Mouse (Mus musculus): ENCODE data around the gene Pan3. TPM values are rescaled to one million over a fixed set of nuclear protein-coding genes. Genes with fewer than 3 reads are reported as not detected.

Pan3 gene
- polyA plus RNA-seq, 1 experiment from 2014 or later = 56.1 TPM

DNA sequence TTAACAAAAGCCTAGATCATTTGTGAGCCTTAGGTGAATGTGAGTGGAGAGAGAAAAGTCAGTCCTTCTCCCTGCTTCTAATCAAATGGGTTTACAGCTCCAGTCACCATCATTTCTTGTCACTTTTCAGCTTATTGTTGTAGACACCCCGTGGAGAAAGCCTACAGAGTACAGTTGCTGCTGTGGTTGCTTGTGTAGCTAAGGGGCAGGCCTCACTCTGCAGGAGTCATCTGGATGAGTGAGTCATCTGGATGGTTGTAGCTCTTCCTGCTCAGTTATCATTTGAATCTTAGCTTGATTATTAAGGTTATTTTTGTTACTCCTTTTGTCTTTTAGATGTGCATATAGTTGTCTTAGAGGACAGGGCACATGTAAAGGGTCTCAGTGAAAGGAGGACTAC lies 63.2 kb downstream of the Pan3 start:
- no peak overlapping the region for H3K27ac ChIP-seq (replicated peaks)
- H3K36me3 ChIP-seq = no peaks in the 10 kb centered on the region; the same call in 1 of the 2 replicates
- H3K4me1 ChIP-seq = no peaks in the 10 kb centered on the region
- no peak overlapping the region for H3K4me3 ChIP-seq
- no peak overlapping the region for H3K9ac ChIP-seq (replicated peaks)
- no peak overlapping the region for H3K4me2 ChIP-seq (replicated peaks)
- ATAC-seq (ENCODE audit: low FRiP score, low read depth) = no peak
- 72% methylated on average over 1 of the region's 1 CpGs for WGBS
- no peaks in the 10 kb centered on the region for H3K27me3 ChIP-seq
- no peaks in the 10 kb centered on the region for H3K9me3 ChIP-seq

DNA sequence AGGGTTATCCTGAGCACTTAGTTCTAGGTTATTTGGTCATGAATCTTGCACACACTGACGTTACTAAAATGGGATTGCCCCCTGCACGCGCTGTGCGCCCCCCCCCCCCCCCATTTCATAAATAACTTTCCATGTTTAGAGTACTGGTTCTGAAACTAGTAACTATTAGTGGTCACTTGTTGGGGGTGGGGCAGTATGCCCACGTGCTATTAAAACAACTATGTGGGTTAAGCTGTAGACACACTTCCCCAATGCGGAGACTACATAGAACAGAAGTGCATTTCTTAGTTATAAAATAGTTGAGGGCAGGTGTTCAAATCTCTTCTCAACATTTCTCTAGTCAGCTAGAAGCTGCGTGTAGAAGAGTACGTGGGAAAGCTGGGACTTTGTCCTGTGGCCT lies 63.7 kb downstream of the Pan3 start:
- H3K4me3 ChIP-seq = no peak overlapping the region
- H3K4me1 ChIP-seq = no peaks in the 10 kb centered on the region
- no peak overlapping the region for H3K27ac ChIP-seq (replicated peaks)
- 93% methylated on average over 8 of the region's 8 CpGs for WGBS
- no peak overlapping the region for H3K4me2 ChIP-seq (replicated peaks)
- no peaks in the 10 kb centered on the region for H3K9me3 ChIP-seq
- no peaks in the 10 kb centered on the region for H3K27me3 ChIP-seq
- no peak overlapping the region for H3K9ac ChIP-seq (replicated peaks)
- no peak for ATAC-seq (ENCODE audit: low FRiP score, low read depth)
- H3K36me3 ChIP-seq = no peaks in the 10 kb centered on the region; the same call in 1 of the 2 replicates

DNA sequence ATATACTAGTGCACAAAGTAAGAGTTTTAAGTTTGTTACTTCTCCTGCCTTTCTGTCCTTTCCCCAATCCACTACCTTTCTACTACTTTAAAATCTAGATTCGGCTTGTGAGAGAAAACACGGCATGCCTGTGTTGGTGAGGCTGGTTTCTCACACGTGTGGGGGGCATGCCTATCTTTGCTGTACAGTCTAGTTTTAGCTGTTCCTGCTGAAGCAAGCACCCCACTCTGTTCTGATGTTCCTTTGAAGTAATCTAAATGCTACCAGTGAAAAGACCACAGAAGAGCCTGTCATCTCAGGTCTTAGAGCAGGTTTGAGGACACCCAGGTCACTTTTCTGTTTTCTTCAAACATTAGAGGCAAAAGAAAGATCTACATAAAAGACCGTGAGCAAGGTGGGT lies 64.4 kb downstream of the Pan3 start:
- Histone ChIP-seq H3K4me3 (no peak overlapping the region), H3K4me2 (replicated peaks) (no peak overlapping the region), H3K9me3 (no peaks in the 10 kb centered on the region), H3K27me3 (no peaks in the 10 kb centered on the region), H3K27ac (replicated peaks) (no peak overlapping the region), H3K9ac (replicated peaks) (no peak overlapping the region), H3K4me1 (no peaks in the 10 kb centered on the region), H3K36me3 (no peaks in the 10 kb centered on the region; the same call in 1 of the 2 replicates)
- no peak for ATAC-seq (ENCODE audit: low FRiP score, low read depth)
- 96% methylated on average over 4 of the region's 4 CpGs for WGBS

GRCm38 (mm10) chr5:147494791-147495376 lies 64.9 kb downstream of the Pan3 start:
- no peak overlapping the region for H3K4me3 ChIP-seq
- H3K4me2 ChIP-seq (replicated peaks) = no peak overlapping the region
- no peaks in the 10 kb centered on the region for H3K27me3 ChIP-seq
- no peaks in the 10 kb centered on the region for H3K9me3 ChIP-seq
- no peak overlapping the region for H3K27ac ChIP-seq (replicated peaks)
- H3K4me1 ChIP-seq = no peaks in the 10 kb centered on the region
- 93% methylated on average over 10 of the region's 10 CpGs for WGBS
- H3K9ac ChIP-seq (replicated peaks) = no peak overlapping the region
- no peak for ATAC-seq (ENCODE audit: low FRiP score, low read depth)
- H3K36me3 ChIP-seq = no peaks in the 10 kb centered on the region; the same call in 1 of the 2 replicates

DNA sequence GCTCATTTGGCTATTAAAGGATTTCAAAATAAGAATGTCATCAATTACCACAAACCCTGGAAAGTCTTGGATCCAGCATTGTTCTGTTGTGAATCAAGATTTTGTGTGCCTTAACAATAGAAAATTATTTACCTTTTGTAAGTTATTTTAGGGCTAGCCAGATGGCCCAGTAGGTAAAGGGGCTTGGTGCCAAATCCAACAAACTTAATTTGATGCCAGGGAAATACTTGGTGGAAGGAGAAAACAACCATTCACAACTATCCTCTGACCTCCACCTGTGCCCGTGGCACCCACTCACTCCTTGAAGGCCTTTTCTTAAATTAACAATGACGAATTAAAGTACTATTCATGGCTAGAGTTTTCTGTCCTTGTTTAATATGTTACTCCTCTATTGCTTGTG lies 66.0 kb downstream of the Pan3 start:
- no peak overlapping the region for H3K27ac ChIP-seq (replicated peaks)
- H3K27me3 ChIP-seq = no peaks in the 10 kb centered on the region
- no peak for ATAC-seq (ENCODE audit: low FRiP score, low read depth)
- H3K4me2 ChIP-seq (replicated peaks) = no peak overlapping the region
- H3K4me3 ChIP-seq = no peak overlapping the region
- H3K9ac ChIP-seq (replicated peaks) = no peak overlapping the region
- no peaks in the 10 kb centered on the region; the same call in 1 of the 2 replicates for H3K36me3 ChIP-seq
- H3K9me3 ChIP-seq = no peaks in the 10 kb centered on the region
- WGBS = 96% methylated on average over 2 of the region's 2 CpGs
- no peaks in the 10 kb centered on the region for H3K4me1 ChIP-seq

DNA sequence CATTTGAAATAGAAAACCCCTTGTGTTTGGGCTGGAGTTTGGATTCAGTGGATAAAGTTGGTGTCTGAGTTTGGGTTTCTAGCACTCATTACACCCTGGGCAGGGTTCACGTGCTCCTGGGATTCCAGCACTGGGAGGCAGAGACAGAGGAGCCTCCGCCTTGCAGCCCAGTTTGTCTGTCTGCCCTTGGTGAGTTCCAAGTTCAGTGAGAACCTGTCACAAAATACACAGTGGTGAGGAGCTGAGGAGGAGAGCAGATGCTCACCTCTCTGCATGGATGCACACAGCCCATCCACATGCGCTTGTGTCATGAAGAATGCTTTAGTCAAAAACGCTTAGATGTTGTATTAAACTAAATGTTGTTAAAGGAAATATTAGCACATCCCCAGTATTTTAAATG lies 67.0 kb downstream of the Pan3 start:
- Histone ChIP-seq H3K36me3 (no peaks in the 10 kb centered on the region; the same call in 1 of the 2 replicates), H3K9me3 (no peaks in the 10 kb centered on the region), H3K27me3 (no peaks in the 10 kb centered on the region), H3K27ac (replicated peaks) (no peak overlapping the region), H3K4me3 (no peak overlapping the region), H3K4me2 (replicated peaks) (no peak overlapping the region), H3K9ac (replicated peaks) (no peak overlapping the region), H3K4me1 (no peaks in the 10 kb centered on the region)
- ATAC-seq (ENCODE audit: low FRiP score, low read depth) = no peak
- 80% methylated on average over 4 of the region's 4 CpGs for WGBS

GRCm38 (mm10) chr5:147497714-147498113 lies 67.8 kb downstream of the Pan3 start:
- Histone ChIP-seq H3K4me2 (replicated peaks) (no peak overlapping the region), H3K4me3 (no peak overlapping the region), H3K27ac (replicated peaks) (no peak overlapping the region), H3K4me1 (no peaks in the 10 kb centered on the region), H3K36me3 (no peaks in the 10 kb centered on the region; the same call in 1 of the 2 replicates), H3K9me3 (no peaks in the 10 kb centered on the region), H3K9ac (replicated peaks) (no peak overlapping the region), H3K27me3 (no peaks in the 10 kb centered on the region)
- 74% methylated on average over 3 of the region's 3 CpGs for WGBS
- no peak for ATAC-seq (ENCODE audit: low FRiP score, low read depth)

GRCm38 (mm10) chr5:147501456-147501998 lies 71.6 kb downstream of the Pan3 start:
- ATAC-seq (ENCODE audit: low FRiP score, low read depth) = no peak
- 91% methylated on average over 2 of the region's 2 CpGs for WGBS
- H3K4me3 ChIP-seq = no peak overlapping the region
- H3K4me2 ChIP-seq (replicated peaks) = no peak overlapping the region
- no peaks in the 10 kb centered on the region for H3K9me3 ChIP-seq
- no peak overlapping the region for H3K27ac ChIP-seq (replicated peaks)
- no peak overlapping the region for H3K9ac ChIP-seq (replicated peaks)
- no peaks in the 10 kb centered on the region for H3K27me3 ChIP-seq
- H3K4me1 ChIP-seq = no peaks in the 10 kb centered on the region
- no peaks in the 10 kb centered on the region for H3K36me3 ChIP-seq

DNA sequence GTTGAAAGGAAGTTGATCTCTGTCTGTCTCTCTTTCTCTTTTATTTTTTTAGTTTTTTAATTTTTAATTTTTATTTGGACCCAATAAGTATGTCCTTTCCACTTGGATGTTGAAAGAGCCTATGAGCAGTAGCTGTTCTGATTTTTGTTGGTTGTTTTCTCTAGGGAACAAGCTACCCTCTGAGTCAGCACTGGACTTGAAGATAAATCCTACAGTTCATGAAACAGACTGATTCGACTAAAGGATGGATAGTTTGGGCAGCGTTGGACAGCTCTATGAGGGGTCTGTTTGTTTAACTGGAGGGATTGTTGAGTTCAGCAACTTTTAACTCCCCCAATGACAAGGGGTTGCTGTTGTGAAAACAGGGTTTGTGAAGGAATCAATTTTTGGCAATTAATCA lies 73.0 kb downstream of the Pan3 start:
- H3K27ac ChIP-seq (replicated peaks) = no peak overlapping the region
- WGBS = 83% methylated on average over 2 of the region's 2 CpGs

GRCm38 (mm10) chr5:147511350-147511749 lies 81.4 kb downstream of the Pan3 start:
- Histone ChIP-seq H3K27ac (replicated peaks) (no peak overlapping the region), H3K27me3 (no peaks in the 10 kb centered on the region), H3K36me3 (no peaks in the 10 kb centered on the region), H3K9me3 (no peaks in the 10 kb centered on the region), H3K4me3 (no peak overlapping the region), H3K4me2 (replicated peaks) (no peak overlapping the region), H3K9ac (replicated peaks) (no peak overlapping the region), H3K4me1 (no peaks in the 10 kb centered on the region)
- 91% methylated on average over 9 of the region's 9 CpGs for WGBS
- no peak for ATAC-seq (ENCODE audit: low FRiP score, low read depth)

More for the DNA sequence above, 73.0 kb downstream of the Pan3 start:
- Histone ChIP-seq H3K4me2 (replicated peaks) (no peak overlapping the region), H3K36me3 (no peaks in the 10 kb centered on the region), H3K9me3 (no peaks in the 10 kb centered on the region), H3K27me3 (no peaks in the 10 kb centered on the region), H3K9ac (replicated peaks) (no peak overlapping the region), H3K4me3 (no peak overlapping the region), H3K4me1 (no peaks in the 10 kb centered on the region)
- no peak for ATAC-seq (ENCODE audit: low FRiP score, low read depth)

DNA sequence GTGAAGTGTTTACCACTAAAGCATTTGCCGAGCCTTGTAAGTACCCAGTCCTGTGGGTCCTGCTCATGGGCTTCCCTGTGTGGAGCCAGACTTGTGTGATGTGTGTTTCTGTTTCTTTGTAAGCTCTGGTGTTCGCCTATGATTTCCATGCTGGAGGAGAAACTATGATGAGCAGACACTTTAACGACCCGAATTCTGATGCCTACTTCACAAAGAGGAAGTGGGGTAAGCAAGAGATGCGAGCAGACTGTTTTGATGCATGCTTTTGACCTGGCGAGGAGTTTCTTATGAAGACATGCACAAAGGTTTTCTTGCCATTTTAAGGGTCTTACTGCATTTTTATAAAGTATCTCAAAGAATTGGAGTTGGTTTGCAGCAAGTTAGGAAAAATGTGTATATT lies 97.0 kb downstream of the Pan3 start:
- no peak overlapping the region for H3K4me2 ChIP-seq (replicated peaks)
- H3K9me3 ChIP-seq = no peaks in the 10 kb centered on the region
- 89% methylated on average over 6 of the region's 6 CpGs for WGBS
- no peaks in the 10 kb centered on the region for H3K27me3 ChIP-seq
- H3K4me3 ChIP-seq = no peak overlapping the region
- peaks cover 32% of the 10 kb centered on the region for H3K36me3 ChIP-seq
- H3K4me1 ChIP-seq = no peaks in the 10 kb centered on the region
- no peak overlapping the region for H3K27ac ChIP-seq (replicated peaks)
- no peak overlapping the region for H3K9ac ChIP-seq (replicated peaks)
- no peak for ATAC-seq (ENCODE audit: low FRiP score, low read depth)

GRCm38 (mm10) chr5:147527788-147528187 lies 97.8 kb downstream of the Pan3 start:
- Histone ChIP-seq H3K36me3 (peaks cover 26% of the 10 kb centered on the region), H3K27ac (replicated peaks) (no peak overlapping the region), H3K27me3 (no peaks in the 10 kb centered on the region), H3K4me3 (no peak overlapping the region), H3K9me3 (no peaks in the 10 kb centered on the region), H3K4me2 (replicated peaks) (no peak overlapping the region), H3K4me1 (no peaks in the 10 kb centered on the region), H3K9ac (replicated peaks) (no peak overlapping the region)
- no peak for ATAC-seq (ENCODE audit: low FRiP score, low read depth)
- WGBS = 97% methylated on average over 3 of the region's 3 CpGs

DNA sequence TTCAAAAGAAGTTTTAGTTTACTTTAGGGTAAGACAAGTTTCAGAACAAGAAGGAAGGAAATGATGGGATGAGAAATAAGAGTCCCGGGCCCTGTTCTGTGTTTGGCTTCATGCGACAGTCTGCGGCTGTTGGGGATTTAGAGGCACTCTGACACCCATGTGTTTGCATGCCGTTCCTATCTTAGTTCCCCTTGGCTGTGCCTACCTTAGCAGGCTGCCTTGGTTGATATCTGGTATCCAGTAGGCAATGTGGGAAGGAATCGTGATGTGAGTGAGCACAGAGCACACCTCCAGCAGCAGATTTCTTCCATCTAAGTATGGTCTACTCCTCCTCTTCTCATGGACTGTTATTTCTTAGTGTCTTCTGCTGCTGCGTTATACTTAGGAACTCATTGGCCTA lies 102.1 kb downstream of the Pan3 start:
- H3K9me3 ChIP-seq = no peaks in the 10 kb centered on the region
- no peak overlapping the region for H3K4me2 ChIP-seq (replicated peaks)
- H3K27ac ChIP-seq (replicated peaks) = no peak overlapping the region
- no peaks in the 10 kb centered on the region for H3K4me1 ChIP-seq
- peaks cover 23% of the 10 kb centered on the region for H3K36me3 ChIP-seq
- H3K4me3 ChIP-seq = no peak overlapping the region
- H3K27me3 ChIP-seq = no peaks in the 10 kb centered on the region
- no peak overlapping the region for H3K9ac ChIP-seq (replicated peaks)
- ATAC-seq (ENCODE audit: low FRiP score, low read depth) = no peak
- WGBS = 91% methylated on average over 6 of the region's 6 CpGs
